Mouse (Mus musculus): Measurements from ENCODE around the gene Ctnna2. TPM values are rescaled to one million over a fixed set of nuclear protein-coding genes. Genes with fewer than 3 reads are reported as not detected.

The Ctnna2 gene
- polyA plus RNA-seq, 1 experiment from 2014 or later, result 1.6 TPM

DNA sequence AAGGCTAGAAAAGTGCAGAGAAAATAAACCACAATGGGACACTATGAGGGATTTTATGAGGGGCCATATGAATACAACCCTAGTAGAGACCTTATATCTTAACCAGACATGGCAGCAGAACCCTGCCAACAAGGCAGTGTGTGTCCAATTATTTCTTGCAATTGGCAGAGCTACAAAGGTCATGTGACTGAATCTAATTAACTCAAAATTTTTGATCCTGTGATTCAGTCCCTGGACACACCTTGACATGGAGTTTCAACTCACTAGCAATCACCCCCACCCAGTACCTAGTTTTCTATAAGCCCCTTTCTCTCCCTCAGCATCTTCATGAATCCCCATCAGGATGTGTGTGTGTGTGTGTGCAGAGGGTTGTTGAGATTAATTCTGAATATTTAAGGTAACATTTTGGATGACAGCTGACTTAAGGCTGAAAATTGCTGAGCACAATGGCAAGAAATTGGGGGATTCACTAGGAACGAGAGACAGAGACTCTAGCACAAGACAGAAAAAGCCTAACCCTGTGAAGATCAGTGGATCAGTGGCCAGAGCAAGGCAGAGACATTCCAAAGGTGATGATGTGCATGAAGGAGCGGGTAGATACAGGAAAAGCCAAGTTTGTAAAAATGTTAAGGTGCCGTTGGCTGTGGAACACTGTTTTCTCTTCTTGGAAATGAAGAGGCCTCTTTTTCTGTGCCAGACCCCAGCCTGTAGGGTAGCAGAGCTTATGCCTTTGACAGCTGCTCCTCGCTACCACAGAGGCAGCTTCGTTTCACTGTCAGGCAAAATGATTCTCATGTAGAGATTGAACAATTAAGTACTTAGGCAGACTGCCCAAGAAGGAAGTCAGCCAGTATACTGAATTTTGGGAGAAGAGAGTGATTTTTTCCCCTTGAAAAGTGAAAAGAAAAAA is 255.2 kb downstream of the Ctnna2 start:
- H3K27me3 ChIP-seq (ENCODE audit: control insufficient read depth, insufficient read depth, low read length), result no peaks in the 10 kb centered on the region
- ATAC-seq (ENCODE audit: insufficient number of reproducible peaks, low FRiP score, low TSS enrichment, low read depth) (no peak), DNase-seq (ENCODE audit: low spot score) (no peak)
- no peaks in the 10 kb centered on the region for H3K36me3 ChIP-seq (ENCODE audit: control insufficient read depth, insufficient read depth, low read length)
- no peak overlapping the region for H3K27ac ChIP-seq (replicated peaks; ENCODE audit: low read depth, low read length)
- no peaks in the 10 kb centered on the region for H3K4me1 ChIP-seq (ENCODE audit: control insufficient read depth, insufficient read depth, low read length)
- no peak overlapping the region for H3K4me3 ChIP-seq (ENCODE audit: low read depth, low read length)
- H3K9me3 ChIP-seq (ENCODE audit: control insufficient read depth, low read length), result no peaks in the 10 kb centered on the region
- no peak overlapping the region for H3K4me2 ChIP-seq (ENCODE audit: low read depth, severe bottlenecking)
- H3K9ac ChIP-seq (ENCODE audit: low read length), result no peak overlapping the region
- WGBS, result 81% methylated on average over 5 of the region's 5 CpGs

GRCm38 (mm10) chr6:77694093-77694492 is 285.4 kb downstream of the Ctnna2 start:
- DNase-seq (ENCODE audit: low spot score) (no peak), ATAC-seq (ENCODE audit: insufficient number of reproducible peaks, low FRiP score, low TSS enrichment, low read depth) (no peak)
- Histone ChIP-seq H3K9ac (ENCODE audit: low read length) (no peak overlapping the region), H3K4me2 (ENCODE audit: low read depth, severe bottlenecking) (no peak overlapping the region), H3K36me3 (ENCODE audit: control insufficient read depth, insufficient read depth, low read length) (no peaks in the 10 kb centered on the region), H3K9me3 (ENCODE audit: control insufficient read depth, low read length) (no peaks in the 10 kb centered on the region), H3K27ac (replicated peaks; ENCODE audit: low read depth, low read length) (no peak overlapping the region), H3K4me1 (ENCODE audit: control insufficient read depth, insufficient read depth, low read length) (no peaks in the 10 kb centered on the region), H3K4me3 (ENCODE audit: low read depth, low read length) (no peak overlapping the region), H3K27me3 (ENCODE audit: control insufficient read depth, insufficient read depth, low read length) (no peaks in the 10 kb centered on the region)

GRCm38 (mm10) chr6:77687173-77687572 is 292.3 kb downstream of the Ctnna2 start:
- Histone ChIP-seq H3K4me1 (ENCODE audit: control insufficient read depth, insufficient read depth, low read length) (no peaks in the 10 kb centered on the region), H3K27me3 (ENCODE audit: control insufficient read depth, insufficient read depth, low read length) (no peaks in the 10 kb centered on the region), H3K4me3 (ENCODE audit: low read depth, low read length) (no peak overlapping the region), H3K9me3 (ENCODE audit: control insufficient read depth, low read length) (no peaks in the 10 kb centered on the region), H3K4me2 (ENCODE audit: low read depth, severe bottlenecking) (no peak overlapping the region), H3K27ac (replicated peaks; ENCODE audit: low read depth, low read length) (no peak overlapping the region), H3K9ac (ENCODE audit: low read length) (no peak overlapping the region), H3K36me3 (ENCODE audit: control insufficient read depth, insufficient read depth, low read length) (no peaks in the 10 kb centered on the region)
- ATAC-seq (ENCODE audit: insufficient number of reproducible peaks, low FRiP score, low TSS enrichment, low read depth), result no peak
- WGBS, result 87% methylated on average over 1 of the region's 1 CpGs
- DNase-seq (ENCODE audit: low spot score), result no peak

GRCm38 (mm10) chr6:77650127-77650526 is 329.4 kb downstream of the Ctnna2 start:
- no peak overlapping the region for H3K9ac ChIP-seq (ENCODE audit: low read length)
- H3K27ac ChIP-seq (replicated peaks; ENCODE audit: low read depth, low read length), result no peak overlapping the region
- H3K9me3 ChIP-seq (ENCODE audit: control insufficient read depth, low read length), result no peaks in the 10 kb centered on the region
- no peaks in the 10 kb centered on the region for H3K27me3 ChIP-seq (ENCODE audit: control insufficient read depth, insufficient read depth, low read length)
- ATAC-seq (ENCODE audit: insufficient number of reproducible peaks, low FRiP score, low TSS enrichment, low read depth), result no peak
- H3K4me3 ChIP-seq (ENCODE audit: low read depth, low read length), result no peak overlapping the region
- 13% methylated on average over 6 of the region's 6 CpGs for WGBS
- no peak overlapping the region for H3K4me2 ChIP-seq (ENCODE audit: low read depth, severe bottlenecking)
- H3K36me3 ChIP-seq (ENCODE audit: control insufficient read depth, insufficient read depth, low read length), result no peaks in the 10 kb centered on the region
- H3K4me1 ChIP-seq (ENCODE audit: control insufficient read depth, insufficient read depth, low read length), result no peaks in the 10 kb centered on the region
- DNase-seq (ENCODE audit: low spot score), result peak; percentile 66

- H3K4me1 ChIP-seq (ENCODE audit: control insufficient read depth, insufficient read depth, low read length), result no peaks in the 10 kb centered on the region
- no peaks in the 10 kb centered on the region for H3K27me3 ChIP-seq (ENCODE audit: control insufficient read depth, insufficient read depth, low read length)
- WGBS, result 71% methylated on average over 4 of the region's 4 CpGs
- H3K27ac ChIP-seq (replicated peaks; ENCODE audit: low read depth, low read length), result no peak overlapping the region
- H3K4me3 ChIP-seq (ENCODE audit: low read depth, low read length), result no peak overlapping the region
- ATAC-seq (ENCODE audit: insufficient number of reproducible peaks, low FRiP score, low TSS enrichment, low read depth) (no peak), DNase-seq (ENCODE audit: low spot score) (no peak)
- no peak overlapping the region for H3K9ac ChIP-seq (ENCODE audit: low read length)
- H3K9me3 ChIP-seq (ENCODE audit: control insufficient read depth, low read length), result no peaks in the 10 kb centered on the region
- no peaks in the 10 kb centered on the region for H3K36me3 ChIP-seq (ENCODE audit: control insufficient read depth, insufficient read depth, low read length)
- H3K4me2 ChIP-seq (ENCODE audit: low read depth, severe bottlenecking), result no peak overlapping the region
Measured at GRCm38 (mm10) chr6:77644591-77644990, 334.9 kb downstream of the Ctnna2 start.

GRCm38 (mm10) chr6:77638784-77639183 is 340.7 kb downstream of the Ctnna2 start:
- Histone ChIP-seq H3K9me3 (ENCODE audit: control insufficient read depth, low read length) (no peaks in the 10 kb centered on the region), H3K27me3 (ENCODE audit: control insufficient read depth, insufficient read depth, low read length) (no peaks in the 10 kb centered on the region), H3K4me2 (ENCODE audit: low read depth, severe bottlenecking) (no peak overlapping the region), H3K9ac (ENCODE audit: low read length) (no peak overlapping the region), H3K36me3 (ENCODE audit: control insufficient read depth, insufficient read depth, low read length) (no peaks in the 10 kb centered on the region), H3K4me1 (ENCODE audit: control insufficient read depth, insufficient read depth, low read length) (no peaks in the 10 kb centered on the region), H3K27ac (replicated peaks; ENCODE audit: low read depth, low read length) (no peak overlapping the region), H3K4me3 (ENCODE audit: low read depth, low read length) (no peak overlapping the region)
- DNase-seq (ENCODE audit: low spot score) (no peak), ATAC-seq (ENCODE audit: insufficient number of reproducible peaks, low FRiP score, low TSS enrichment, low read depth) (no peak)
- WGBS, result 83% methylated on average over 2 of the region's 2 CpGs

- Histone ChIP-seq H3K4me1 (ENCODE audit: control insufficient read depth, insufficient read depth, low read length) (no peaks in the 10 kb centered on the region), H3K27ac (replicated peaks; ENCODE audit: low read depth, low read length) (no peak overlapping the region), H3K9ac (ENCODE audit: low read length) (no peak overlapping the region), H3K4me2 (ENCODE audit: low read depth, severe bottlenecking) (no peak overlapping the region), H3K36me3 (ENCODE audit: control insufficient read depth, insufficient read depth, low read length) (no peaks in the 10 kb centered on the region), H3K9me3 (ENCODE audit: control insufficient read depth, low read length) (no peaks in the 10 kb centered on the region), H3K4me3 (ENCODE audit: low read depth, low read length) (no peak overlapping the region), H3K27me3 (ENCODE audit: control insufficient read depth, insufficient read depth, low read length) (no peaks in the 10 kb centered on the region)
- 41% methylated on average over 9 of the region's 9 CpGs for WGBS
- no peak for ATAC-seq (ENCODE audit: insufficient number of reproducible peaks, low FRiP score, low TSS enrichment, low read depth)
- peak; percentile 58 for DNase-seq (ENCODE audit: low spot score)
Measured at GRCm38 (mm10) chr6:77633997-77634396, 345.5 kb downstream of the Ctnna2 start.

DNA sequence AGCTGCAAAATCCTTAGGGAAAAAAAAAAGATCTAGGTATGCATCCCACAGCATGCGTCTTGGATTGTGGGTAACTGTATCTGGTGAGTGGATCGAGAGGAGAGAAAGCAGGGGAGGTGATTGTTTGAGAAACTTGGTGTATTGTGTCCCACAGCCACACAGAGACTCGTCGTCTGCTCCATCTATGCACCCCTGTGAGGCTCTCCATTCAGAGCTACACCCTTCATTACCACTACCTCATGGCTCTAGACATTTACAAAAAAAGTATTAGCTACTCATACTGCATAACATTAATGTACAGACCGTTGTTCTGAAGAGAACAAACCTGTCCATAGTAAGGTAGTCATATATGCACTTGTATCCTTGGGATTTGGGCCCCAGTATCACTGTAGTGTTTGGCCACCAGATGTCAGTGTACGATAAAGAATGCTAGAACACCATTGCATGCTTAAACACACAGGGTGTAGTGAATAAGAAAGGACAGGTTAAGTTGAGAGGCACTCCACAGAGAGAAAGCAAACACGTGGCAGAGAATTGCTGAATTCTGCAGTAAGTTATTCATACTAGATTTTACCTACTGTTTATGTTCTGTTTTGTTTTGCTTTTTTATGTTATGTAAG is 350.8 kb downstream of the Ctnna2 start:
- Histone ChIP-seq H3K27me3 (ENCODE audit: control insufficient read depth, insufficient read depth, low read length) (no peaks in the 10 kb centered on the region), H3K4me1 (ENCODE audit: control insufficient read depth, insufficient read depth, low read length) (no peaks in the 10 kb centered on the region), H3K4me3 (ENCODE audit: low read depth, low read length) (no peak overlapping the region), H3K9me3 (ENCODE audit: control insufficient read depth, low read length) (no peaks in the 10 kb centered on the region), H3K27ac (replicated peaks; ENCODE audit: low read depth, low read length) (no peak overlapping the region), H3K36me3 (ENCODE audit: control insufficient read depth, insufficient read depth, low read length) (no peaks in the 10 kb centered on the region), H3K9ac (ENCODE audit: low read length) (no peak overlapping the region), H3K4me2 (ENCODE audit: low read depth, severe bottlenecking) (no peak overlapping the region)
- WGBS, result 57% methylated on average over 7 of the region's 7 CpGs
- ATAC-seq (ENCODE audit: insufficient number of reproducible peaks, low FRiP score, low TSS enrichment, low read depth), result peak; percentile 62; the same call in 1 of the 2 replicates
- DNase-seq (ENCODE audit: low spot score), result peak; percentile 29

All from limb, embryonic 11.5 days (tissue).